Mouse (Mus musculus) bone marrow, adult 2 months (tissue): Measurements from ENCODE around the gene Cdh23.

Experiments used
- CTCF ChIP-seq: fragments of 200-500 bp; IDR thresholded peaks from 2 replicates; pipeline ENCODE4 v1.5.1; 2011; ENCODE audit warnings: low read length, control low read depth; ENCODE audit not compliant: control insufficient read depth, insufficient read depth
- POLR2A ChIP-seq: fragments of 200-500 bp; IDR thresholded peaks from 2 replicates; pipeline ENCODE4 v1.6.1; 2011; ENCODE audit warnings: low read depth, mild to moderate bottlenecking, control low read depth, low read length, borderline replicate concordance; ENCODE audit not compliant: control insufficient read depth

- TF ChIP-seq POLR2A (no peak), CTCF (no peak)
Observed at GRCm38 (mm10) chr10:60742942-60743341, 46.7 kb upstream of the Cdh23 start.
